Mouse (Mus musculus) CH12.LX (cell line): ENCODE measurements around the gene Usp51. TPM values are rescaled to one million over a fixed set of nuclear protein-coding genes. Genes with fewer than 3 reads are reported as not detected.
"Not testable (repeated sequence)": the region's sequence is repeated elsewhere in the genome, so short reads cannot be mapped to it uniquely, and the experiment has no call there.

Experiments
- DNase-seq: peaks from one replicate; pipeline ENCODE4 v3.0.0-alpha.2; 2013; ENCODE audit errors: extremely low read depth
- H3K27ac ChIP-seq: 2 replicates; pipeline ENCODE4 v1.5.1; 2012; ENCODE audit warnings: low read depth, mild to moderate bottlenecking, control low read depth, moderate library complexity; ENCODE audit not compliant: insufficient read depth
- H3K27me3 ChIP-seq: replicated peaks from 2 replicates; pipeline ENCODE3; 2012; ENCODE audit warnings: inconsistent platforms
- H3K36me3 ChIP-seq, 2 experiments: replicated peaks in 1 of 2; 2 replicates each; pipeline versions ENCODE3 to v1.6.1; 2012; ENCODE audit warnings: inconsistent platforms in 1 of 2, low read length in 1 of 2, mild to moderate bottlenecking in 1 of 2, mixed read lengths in 1 of 2, moderate library complexity in 1 of 2; ENCODE audit not compliant: control insufficient read depth in 1 of 2, insufficient read depth in 1 of 2
- H3K4me1 ChIP-seq, 2 experiments: 2 replicates each; pipeline ENCODE4 v1.6.1; 2012; ENCODE audit warnings: inconsistent platforms in 1 of 2, moderate library complexity in 1 of 2; ENCODE audit not compliant: insufficient read depth in 2 of 2, control insufficient read depth in 1 of 2
- H3K4me2 ChIP-seq: 2 replicates; pipeline ENCODE4 v1.6.1; 2012; ENCODE audit warnings: low read depth, mild to moderate bottlenecking, control low read depth; ENCODE audit not compliant: poor library complexity, insufficient read depth, severe bottlenecking
- H3K4me3 ChIP-seq, 3 experiments: fragments of 150-350 bp in 1 of 3; sonication (generic) in 1 of 3; replicated peaks in 1 of 3; 2 replicates each; pipeline versions ENCODE3 to v1.5.1; 2011 to 2012; ENCODE audit warnings: low read depth in 2 of 3, low read length in 2 of 3, mild to moderate bottlenecking in 2 of 3, moderate library complexity in 2 of 3, control low read depth in 1 of 3, improper control_type of control experiment in 1 of 3, inconsistent platforms in 1 of 3, mixed read lengths in 1 of 3; ENCODE audit not compliant: poor library complexity in 1 of 3
- H3K79me2 ChIP-seq: replicated peaks from 2 replicates; pipeline ENCODE4 v1.6.1; 2012; ENCODE audit warnings: mild to moderate bottlenecking, moderate library complexity; ENCODE audit not compliant: control insufficient read depth, poor library complexity, insufficient read depth, severe bottlenecking; ENCODE audit errors: extremely low read depth
- H3K9ac ChIP-seq: 2 replicates; pipeline ENCODE4 v1.6.1; 2012; ENCODE audit warnings: low read depth, mild to moderate bottlenecking, control low read depth, moderate library complexity; ENCODE audit not compliant: insufficient read depth
- H3K9me3 ChIP-seq: replicated peaks from 2 replicates; pipeline ENCODE3; 2012; ENCODE audit warnings: low read length, inconsistent platforms, mixed read lengths
- CHD1 ChIP-seq: IDR thresholded peaks from 2 replicates; pipeline ENCODE4 v1.6.1; 2012; ENCODE audit warnings: low read depth, low read length, improper control_type of control experiment, inconsistent platforms
- CTCF ChIP-seq, 2 experiments: IDR thresholded peaks in 1 of 2; conservative IDR thresholded peaks in 1 of 2; 2 replicates each; pipeline ENCODE4 v1.5.1; 2011 to 2012; ENCODE audit warnings: low read depth in 2 of 2, low read length in 2 of 2, improper control_type of control experiment in 1 of 2, inconsistent platforms in 1 of 2, mild to moderate bottlenecking in 1 of 2, moderate library complexity in 1 of 2
- E2F4 ChIP-seq: IDR thresholded peaks from 2 replicates; pipeline ENCODE4 v1.6.1; 2011; ENCODE audit warnings: low read depth, low read length, improper control_type of control experiment; ENCODE audit not compliant: insufficient replicate concordance
- KAT2A ChIP-seq: IDR thresholded peaks from 2 replicates; pipeline ENCODE4 v1.6.1; 2012; ENCODE audit warnings: low read length, improper control_type of control experiment, inconsistent platforms; ENCODE audit not compliant: insufficient replicate concordance
- MAZ ChIP-seq: IDR thresholded peaks from 2 replicates; pipeline ENCODE4 v1.6.1; 2012; ENCODE audit warnings: low read depth, mild to moderate bottlenecking, inconsistent platforms, low read length, improper control_type of control experiment, moderate library complexity
- PAX5 ChIP-seq: IDR thresholded peaks from 2 replicates; pipeline ENCODE4 v1.6.1; 2012; ENCODE audit warnings: low read length, inconsistent platforms, mixed read lengths
- POLR2A ChIP-seq: IDR thresholded peaks from 2 replicates; pipeline ENCODE4 v1.6.1; 2011; ENCODE audit warnings: low read depth, mild to moderate bottlenecking, improper control_type of control experiment, low read length
- RAD21 ChIP-seq: IDR thresholded peaks from 2 replicates; pipeline ENCODE4 v1.6.1; 2011; ENCODE audit warnings: low read depth, mild to moderate bottlenecking, low read length, improper control_type of control experiment, moderate library complexity
- SMC3 ChIP-seq: IDR thresholded peaks from 2 replicates; pipeline ENCODE4 v1.6.1; 2011; ENCODE audit warnings: low read depth, low read length, improper control_type of control experiment
- TCF12 ChIP-seq: IDR thresholded peaks from 2 replicates; pipeline ENCODE4 v1.6.1; 2014; ENCODE audit warnings: low read depth, mild to moderate bottlenecking, inconsistent platforms, low read length, improper control_type of control experiment
- UBTF ChIP-seq: IDR thresholded peaks from 2 replicates; pipeline ENCODE4 v1.6.1; 2012; ENCODE audit warnings: low read depth, mild to moderate bottlenecking, inconsistent platforms, low read length, improper control_type of control experiment, moderate library complexity
- ZKSCAN1 ChIP-seq: IDR thresholded peaks from 2 replicates; pipeline ENCODE4 v1.6.1; 2012; ENCODE audit warnings: low read depth, inconsistent platforms, low read length, improper control_type of control experiment, borderline replicate concordance
- ZNF384 ChIP-seq: IDR thresholded peaks from 2 replicates; pipeline ENCODE4 v1.6.1; 2012; ENCODE audit warnings: low read depth, low read length, improper control_type of control experiment, inconsistent platforms
- dilution Hi-C: fragments of 300-500 bp; cut with MboI; formaldehyde crosslinking; loops from 2 replicates; pipeline ENCODE4 v1.14.3; 2020; ENCODE audit warnings: low sequenced_read_pairs; ENCODE audit not compliant: extremely low pct_unique_long_range_greater_than_20kb, extremely low pct_ligation_motif_present
- in situ Hi-C: fragments of 300-500 bp; cut with MboI; formaldehyde crosslinking; loops from 3 replicates; pipeline ENCODE4 v1.14.3; 2019; ENCODE audit warnings: low sequenced_read_pairs, low pct_ligation_motif_present, low pct_unique_long_range_greater_than_20kb, mixed read lengths
- polyA plus RNA-seq: library from polyadenylated mRNA; unstranded; fragments of >175 nt; gene quantifications from 2 replicates; pipeline ENCODE4 v1.2.1, GENCODE M21; 2012; ENCODE audit warnings: low read depth; ENCODE audit not compliant: insufficient read length
- total RNA-seq, 2 experiments: library from RNA; depleted of rRNA; stranded (reverse); fragments of 300-350 nt in 1 of 2; fragments of >200 nt in 1 of 2; gene quantifications; 2 replicates each; pipeline ENCODE4 v1.2.3; 2012 to 2014

Usp51 gene
- 1.6 and 3.2 TPM in 2 replicates for total RNA-seq (2012; rRNA removed)
- 3.9 and 4.2 TPM in 2 replicates for total RNA-seq (2014; rRNA removed)
- polyA plus RNA-seq: 2.6 and 3.0 TPM in 2 replicates

- dilution Hi-C loops: no loop called here
- DNase-seq: peak; percentile 33
- H3K4me3 ChIP-seq: peak within 1 kb of the TSS; percentile 52 to 91 (median 69)
- no peaks in the 10 kb centered on the region for H3K79me2 ChIP-seq
- H3K9ac ChIP-seq: peak within 1 kb of the TSS; percentile 50
- H3K9me3 ChIP-seq: no peaks in the 10 kb centered on the region
- H3K4me2 ChIP-seq: peak within 1 kb of the TSS; percentile 55
- peak within 1 kb of the TSS; percentile 54; the same call in 1 of the 2 replicates for H3K27ac ChIP-seq
- no peaks in the 10 kb centered on the region for H3K27me3 ChIP-seq
- TF ChIP-seq KAT2A (no peak), RAD21 (peak; percentile 22), ZNF384 (no peak), CTCF (conservative IDR thresholded peaks at IDR 0.05 in 1 of 2, IDR thresholded peaks at IDR 0.05 in 1 of 2; ENCODE audit: low read depth in 2 of 2, low read length in 2 of 2) (peak in 1 of 2 experiments; percentile 50; a peak in 2 of 4 replicates), CHD1 (no peak)
- TF ChIP-seq, all 38 proteins: peak for 2
- in situ Hi-C loops: no loop called here
- H3K36me3 ChIP-seq: no peaks in the 10 kb centered on the region
- H3K4me1 ChIP-seq: no peaks in the 10 kb centered on the region
Observed at GRCm38 (mm10) chrX:153006387-153006841, at the start of gene Usp51. Gene Usp51, plus strand, starts transcription at chrX:153006469.

GRCm38 (mm10) chrX:152969606-152970005 is 36.7 kb upstream of the Usp51 start:
- no peak overlapping the region for H3K4me2 ChIP-seq
- TF ChIP-seq ZKSCAN1 (no peak), POLR2A (no peak), TCF12 (no peak), PAX5 (no peak), E2F4 (no peak), MAZ (no peak), UBTF (no peak), SMC3 (no peak)
- H3K79me2 ChIP-seq: no peaks in the 10 kb centered on the region
- no peak overlapping the region for H3K27ac ChIP-seq
- in situ Hi-C loops: no loop called here
- DNase-seq: no peak
- H3K4me3 ChIP-seq: no peak overlapping the region
- peaks cover 2 to 5% of the 10 kb centered on the region in 2 experiments; a peak in 2 of 4 replicates for H3K4me1 ChIP-seq
- H3K27me3 ChIP-seq: no peaks in the 10 kb centered on the region
- H3K9ac ChIP-seq: no peak overlapping the region
- H3K36me3 ChIP-seq: no peaks in the 10 kb centered on the region
- dilution Hi-C loops: no loop called here
- no peaks in the 10 kb centered on the region for H3K9me3 ChIP-seq

- H3K27ac ChIP-seq, H3K27me3 ChIP-seq, H3K79me2 ChIP-seq, H3K9me3 ChIP-seq, dilution Hi-C loops, in situ Hi-C loops, H3K4me3 ChIP-seq, DNase-seq, H3K9ac ChIP-seq, H3K36me3 ChIP-seq: not testable (repeated sequence)
- Histone ChIP-seq H3K4me1 (peaks cover 6 to 14% of the 10 kb centered on the region in 2 experiments; a peak in 2 of 4 replicates), H3K4me2 (peak overlapping the region; percentile 44; the same call in 1 of the 2 replicates)
Observed at GRCm38 (mm10) chrX:152973476-152974203, 32.6 kb upstream of the Usp51 start.
